In genomic region chr4:110229652-110230051, GRCm38 (mm10) we compare ENCODE assay signal across 18 mouse cellular contexts.
A peak's percentile ranks its signal among the peaks of the same experiment; 100 is the strongest.
DNase-seq lines count a peak whose midpoint lies in the region; ATAC-seq lines count a peak whose summit lies in the region.
"Had no signal": no experiment of that assay in that cellular context is flagged by ENCODE, and none has a peak within 500 bp of the region (broad histone marks: within the 10 kb centered on the region; RNA-seq: fewer than 3 reads in every experiment).

No protein-coding gene starts in this region.

- 62% methylated on average over 1 of the region's 1 CpGs for WGBS in liver, embryonic 12.5 days (ENCODE audit: insufficient replicate concordance)
- 56% methylated on average over 1 of the region's 1 CpGs for WGBS in liver, embryonic 16.5 days (ENCODE audit: insufficient replicate concordance)
- 98% methylated on average over 1 of the region's 1 CpGs for WGBS in forebrain, embryonic 11.5 days
- 96% methylated on average over 1 of the region's 1 CpGs for WGBS in forebrain, embryonic 10.5 days

- H3K27me3 ChIP-seq in erythroblast, embryonic 14.5 days (ENCODE audit: control insufficient read depth), result 0 out of 2 replicates have a peak, but pooled peaks cover under 1% of the 10 kb centered on the region
- H3K27me3 ChIP-seq in liver, embryonic 12.5 days (replicated peaks), result no peaks in the 10 kb centered on the region
- no peaks in the 10 kb centered on the region for H3K27me3 ChIP-seq in liver, embryonic 16.5 days (ENCODE audit: control insufficient read depth, insufficient read depth, low read depth, low read length)
- H3K27me3 ChIP-seq in forebrain, embryonic 11.5 days (ENCODE audit: control insufficient read depth, insufficient read depth, low read length), result no peaks in the 10 kb centered on the region
- no peaks in the 10 kb centered on the region for H3K27me3 ChIP-seq in forebrain, embryonic 10.5 days (ENCODE audit: poor library complexity, severe bottlenecking)
- H3K27me3 ChIP-seq: embryonic facial prominence, embryonic 15.5 days; heart, embryonic 12.5 days had no signal

- no peaks in the 10 kb centered on the region for H3K9me3 ChIP-seq in erythroblast, embryonic 14.5 days (ENCODE audit: control insufficient read depth, low read length)
- H3K9me3 ChIP-seq in liver, embryonic 12.5 days (replicated peaks), result no peaks in the 10 kb centered on the region
- no peaks in the 10 kb centered on the region for H3K9me3 ChIP-seq in liver, embryonic 16.5 days (replicated peaks; ENCODE audit: control insufficient read depth, low read length)
- no peaks in the 10 kb centered on the region for H3K9me3 ChIP-seq in forebrain, embryonic 11.5 days (ENCODE audit: control insufficient read depth, low read length)
- no peaks in the 10 kb centered on the region for H3K9me3 ChIP-seq in forebrain, embryonic 10.5 days
- H3K9me3 ChIP-seq: embryonic facial prominence, embryonic 15.5 days; heart, embryonic 12.5 days; hindbrain, embryonic 10.5 days had no signal

- ATAC-seq in erythroblast, adult 5-6 weeks (replicated peaks; ENCODE audit: low FRiP score, poor library complexity, severe bottlenecking), result no peak
- ATAC-seq in liver, embryonic 12.5 days, result peak; percentile 86
- peak; percentile 83 for ATAC-seq in liver, embryonic 16.5 days (ENCODE audit: low read depth)
- ATAC-seq in forebrain, embryonic 11.5 days (replicated peaks; ENCODE audit: low FRiP score), result no peak
- ATAC-seq: forebrain, embryonic 14.5 days had no signal

- no peaks in the 10 kb centered on the region for H3K36me3 ChIP-seq in erythroblast, embryonic 14.5 days (ENCODE audit: control insufficient read depth)
- H3K36me3 ChIP-seq in liver, embryonic 12.5 days, result no peaks in the 10 kb centered on the region
- no peaks in the 10 kb centered on the region for H3K36me3 ChIP-seq in liver, embryonic 16.5 days (ENCODE audit: control insufficient read depth, insufficient read depth)
- H3K36me3 ChIP-seq in forebrain, embryonic 11.5 days (ENCODE audit: control insufficient read depth, insufficient read depth, low read length), result no peaks in the 10 kb centered on the region; the same call in 1 of the 2 replicates
- no peaks in the 10 kb centered on the region for H3K36me3 ChIP-seq in forebrain, embryonic 10.5 days (replicated peaks)
- H3K36me3 ChIP-seq: embryonic facial prominence, embryonic 15.5 days; heart, embryonic 12.5 days had no signal

- H3K4me3 ChIP-seq in erythroblast, embryonic 14.5 days (replicated peaks), result peak overlapping the region; percentile 35
- H3K4me3 ChIP-seq in liver, embryonic 12.5 days, result no peak overlapping the region
- no peak overlapping the region for H3K4me3 ChIP-seq in liver, embryonic 16.5 days (ENCODE audit: low read depth, low read length)
- no peak overlapping the region for H3K4me3 ChIP-seq in forebrain, embryonic 11.5 days (ENCODE audit: low read depth, low read length)
- no peak overlapping the region for H3K4me3 ChIP-seq in forebrain, embryonic 10.5 days
- H3K4me3 ChIP-seq: embryonic facial prominence, embryonic 15.5 days; gastrocnemius, adult 2 months; heart, embryonic 12.5 days; hindbrain, embryonic 10.5 days had no signal

- no peak overlapping the region for H3K9ac ChIP-seq in liver, embryonic 12.5 days
- no peak overlapping the region for H3K9ac ChIP-seq in liver, embryonic 16.5 days (ENCODE audit: low read depth, low read length)
- H3K9ac ChIP-seq in forebrain, embryonic 11.5 days (ENCODE audit: low read length), result no peak overlapping the region
- H3K9ac ChIP-seq: embryonic facial prominence, embryonic 15.5 days; heart, embryonic 12.5 days; hindbrain, embryonic 14.5 days had no signal

- H3K4me1 ChIP-seq in erythroblast, embryonic 14.5 days (ENCODE audit: control insufficient read depth), result peaks cover 61% of the 10 kb centered on the region
- peaks cover 51% of the 10 kb centered on the region for H3K4me1 ChIP-seq in liver, embryonic 12.5 days
- peaks cover 6% of the 10 kb centered on the region for H3K4me1 ChIP-seq in liver, embryonic 16.5 days (ENCODE audit: control insufficient read depth, low read depth, low read length)
- H3K4me1 ChIP-seq in forebrain, embryonic 11.5 days (replicated peaks; ENCODE audit: control insufficient read depth, insufficient read depth, low read length), result no peaks in the 10 kb centered on the region
- H3K4me1 ChIP-seq in forebrain, embryonic 10.5 days, result peaks cover 7% of the 10 kb centered on the region; the same call in 1 of the 2 replicates
- H3K4me1 ChIP-seq: embryonic facial prominence, embryonic 15.5 days had no signal

- peak; percentile 19 for DNase-seq in c-Kit-negative CD71-positive TER-119-positive erythroid progenitor cells, embryonic 14.5 days (ENCODE audit: low read depth, low spot score)
- no peak for DNase-seq in forebrain, embryonic 11.5 days (ENCODE audit: low spot score)
- DNase-seq in forebrain, embryonic 10.5 days (ENCODE audit: extremely low spot score, low spot score), result no peak
- DNase-seq: adrenal gland, postnatal 10 days; cerebellum, adult 18-20 months; cerebellum, adult 9-11 months; cerebellum, postnatal 36 days; gastrocnemius, adult 2 months; gastrocnemius, postnatal 25 days had no signal

- peak overlapping the region; percentile 49 for H3K27ac ChIP-seq in liver, embryonic 12.5 days
- H3K27ac ChIP-seq in liver, embryonic 16.5 days (ENCODE audit: low read length), result peak overlapping the region; percentile 32; the same call in 1 of the 2 replicates
- no peak overlapping the region for H3K27ac ChIP-seq in forebrain, embryonic 11.5 days (ENCODE audit: low read depth, low read length)
- H3K27ac ChIP-seq in forebrain, embryonic 10.5 days, result no peak overlapping the region
- H3K27ac ChIP-seq: embryonic facial prominence, embryonic 15.5 days; gastrocnemius, adult 2 months; hindbrain, embryonic 10.5 days; hindbrain, embryonic 14.5 days had no signal

- H3K4me2 ChIP-seq in liver, embryonic 12.5 days, result peak overlapping the region; percentile 63
- peak overlapping the region; percentile 22; the same call in 1 of the 2 replicates for H3K4me2 ChIP-seq in liver, embryonic 16.5 days (ENCODE audit: low read depth, low read length)
- H3K4me2 ChIP-seq in forebrain, embryonic 11.5 days (ENCODE audit: low read depth, low read length, severe bottlenecking), result no peak overlapping the region
- H3K4me2 ChIP-seq: embryonic facial prominence, embryonic 15.5 days; heart, embryonic 12.5 days; hindbrain, embryonic 14.5 days had no signal

Comparison
In these comparisons a context has a peak if more than half of its experiments do, and no peak if none do; other contexts are left out.
1. ATAC-seq: peak in liver, embryonic 12.5 days (single experiment) and liver, embryonic 16.5 days (single experiment); none in erythroblast, adult 5-6 weeks (single experiment) and forebrain, embryonic 11.5 days (single experiment).
2. H3K27ac ChIP-seq: peak in liver, embryonic 12.5 days (single experiment) and liver, embryonic 16.5 days (single experiment); none in forebrain, embryonic 11.5 days (single experiment) and forebrain, embryonic 10.5 days (single experiment).